Mouse (Mus musculus) mouse trophoblast stem cell (cell line): ENCODE measurements around the gene Ergic3.

ENCODE experiments used
- in situ Hi-C, 2 experiments: fragments of 300-500 bp; cut with MseI, MboI; formaldehyde crosslinking; loops; 2 replicates in 1 of 2; 3 replicates in 1 of 2; pipeline ENCODE4 v1.15.1; 2025

Gene Ergic3

GRCm38 (mm10) chr2:156066126-156066525, 58.3 kb downstream of the Ergic3 start:
- in situ Hi-C loops = no loop called here
